Mouse (Mus musculus): ENCODE results near the gene Col5a1.

The Col5a1 gene

DNA sequence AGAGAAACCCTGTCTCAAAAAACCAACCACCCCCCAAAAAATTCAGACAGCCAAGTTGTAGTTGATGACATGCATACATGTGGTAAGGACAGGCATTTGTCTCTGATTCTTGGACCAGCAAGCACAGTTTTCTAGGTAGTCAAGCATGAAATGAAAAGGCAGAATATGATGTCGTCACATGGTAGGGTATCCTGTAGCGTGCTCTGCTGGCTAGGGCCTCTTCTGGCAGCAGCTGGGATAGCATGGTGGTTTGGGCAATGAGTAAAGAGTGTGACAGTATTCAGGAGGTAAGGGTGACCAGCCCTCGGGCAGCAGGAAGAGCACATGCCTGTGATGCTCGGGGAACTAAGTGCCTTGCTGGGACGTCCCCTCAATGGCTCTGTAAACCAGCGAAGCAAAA lies 73.0 kb downstream of the Col5a1 start:
- no peak for DNase-seq (ENCODE audit: inconsistent age in 2 of 2, low spot score in 1 of 2)

- no peak for DNase-seq (ENCODE audit: inconsistent age in 2 of 2, low spot score in 1 of 2)
Observed at GRCm38 (mm10) chr2:27961190-27961589, 75.0 kb downstream of the Col5a1 start.

DNA sequence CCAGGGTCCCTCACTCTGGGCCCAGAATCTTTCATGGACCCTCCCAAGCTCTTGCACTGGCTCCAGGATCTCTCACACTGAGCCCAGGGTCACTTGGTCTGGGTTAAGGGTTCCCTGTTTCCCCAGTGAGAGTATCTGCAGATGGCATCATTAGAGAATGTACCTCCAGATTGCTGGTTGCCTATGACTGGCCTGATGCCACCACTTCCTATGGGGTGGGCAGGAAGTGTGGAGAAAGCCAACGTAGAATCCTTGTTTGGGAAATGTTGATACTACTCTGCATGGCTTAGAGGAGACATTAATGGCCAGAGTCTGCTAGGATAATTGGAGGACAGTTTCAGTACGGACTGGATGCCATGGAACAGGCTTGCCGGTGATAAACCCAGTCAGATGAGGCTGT lies 76.2 kb downstream of the Col5a1 start:
- DNase-seq (ENCODE audit: inconsistent age in 2 of 2, low spot score in 1 of 2) = no peak

DNA sequence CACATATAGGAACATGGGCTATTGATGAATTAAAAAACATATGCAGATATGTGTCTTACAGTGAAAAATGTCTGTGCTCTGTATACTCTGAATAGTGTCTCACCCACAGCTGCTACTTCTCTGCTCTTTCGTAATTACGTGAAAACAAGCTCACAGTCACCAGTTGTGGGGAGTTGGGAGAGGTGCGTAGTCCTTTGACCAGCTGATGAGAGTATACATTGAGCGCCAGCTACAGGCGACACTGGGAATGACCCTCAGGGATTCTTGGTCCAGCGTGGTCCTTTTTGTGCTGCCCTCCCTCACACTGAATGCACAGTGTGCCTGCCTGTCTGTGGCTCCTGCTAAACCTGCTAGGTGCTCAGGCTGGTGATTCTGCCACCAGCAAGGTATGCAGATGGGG lies 82.9 kb downstream of the Col5a1 start:
- DNase-seq (ENCODE audit: inconsistent age in 2 of 2, low spot score in 1 of 2) = peak; percentile 19 to 73

GRCm38 (mm10) chr2:27973840-27974239 lies 87.6 kb downstream of the Col5a1 start:
- DNase-seq (ENCODE audit: inconsistent age in 2 of 2, low spot score in 1 of 2) = peak; percentile 46 to 86

DNA sequence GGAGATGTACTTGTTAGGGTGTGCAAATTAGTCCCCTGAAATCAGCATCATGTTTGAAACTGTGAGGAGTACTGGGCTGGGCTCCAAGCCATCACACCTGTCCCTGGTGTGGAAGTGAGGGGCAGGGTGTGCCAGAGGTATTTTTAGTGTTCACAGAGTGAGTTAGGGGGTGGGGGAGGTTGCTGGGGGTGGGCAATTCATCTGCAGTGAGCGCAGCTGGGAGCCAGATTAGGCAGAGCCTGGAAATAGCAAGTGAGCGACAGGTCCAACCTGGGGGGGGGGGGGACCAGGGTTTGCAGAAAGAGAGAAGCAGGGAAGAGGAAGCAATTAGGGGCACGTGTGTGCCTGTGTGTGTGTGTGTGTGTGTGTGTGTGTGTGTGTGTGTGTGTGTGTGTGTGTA lies 89.6 kb downstream of the Col5a1 start:
- no peak for DNase-seq (ENCODE audit: inconsistent age in 2 of 2, low spot score in 1 of 2)

DNA sequence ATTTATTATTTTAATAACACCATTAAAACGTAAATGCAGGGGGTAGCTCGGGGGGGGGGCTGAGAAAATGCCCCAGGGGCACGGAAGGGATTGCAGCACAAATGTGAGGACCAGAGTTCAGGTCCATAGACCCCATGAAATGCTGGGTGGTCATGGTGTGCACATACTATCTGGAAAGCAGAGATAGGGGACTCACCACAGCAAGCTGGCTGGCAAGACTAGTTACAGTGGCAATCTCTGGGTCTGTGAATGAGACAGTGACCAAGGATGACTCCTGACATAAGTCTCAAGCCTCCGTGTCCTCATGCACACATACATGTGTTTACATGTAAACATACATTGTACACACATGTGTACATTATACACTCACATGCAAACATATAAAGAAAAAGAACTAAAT lies 90.3 kb downstream of the Col5a1 start:
- no peak for DNase-seq (ENCODE audit: inconsistent age in 2 of 2, low spot score in 1 of 2)

GRCm38 (mm10) chr2:27981066-27981465 lies 94.8 kb downstream of the Col5a1 start:
- no peak for DNase-seq (ENCODE audit: inconsistent age in 2 of 2, low spot score in 1 of 2)

DNA sequence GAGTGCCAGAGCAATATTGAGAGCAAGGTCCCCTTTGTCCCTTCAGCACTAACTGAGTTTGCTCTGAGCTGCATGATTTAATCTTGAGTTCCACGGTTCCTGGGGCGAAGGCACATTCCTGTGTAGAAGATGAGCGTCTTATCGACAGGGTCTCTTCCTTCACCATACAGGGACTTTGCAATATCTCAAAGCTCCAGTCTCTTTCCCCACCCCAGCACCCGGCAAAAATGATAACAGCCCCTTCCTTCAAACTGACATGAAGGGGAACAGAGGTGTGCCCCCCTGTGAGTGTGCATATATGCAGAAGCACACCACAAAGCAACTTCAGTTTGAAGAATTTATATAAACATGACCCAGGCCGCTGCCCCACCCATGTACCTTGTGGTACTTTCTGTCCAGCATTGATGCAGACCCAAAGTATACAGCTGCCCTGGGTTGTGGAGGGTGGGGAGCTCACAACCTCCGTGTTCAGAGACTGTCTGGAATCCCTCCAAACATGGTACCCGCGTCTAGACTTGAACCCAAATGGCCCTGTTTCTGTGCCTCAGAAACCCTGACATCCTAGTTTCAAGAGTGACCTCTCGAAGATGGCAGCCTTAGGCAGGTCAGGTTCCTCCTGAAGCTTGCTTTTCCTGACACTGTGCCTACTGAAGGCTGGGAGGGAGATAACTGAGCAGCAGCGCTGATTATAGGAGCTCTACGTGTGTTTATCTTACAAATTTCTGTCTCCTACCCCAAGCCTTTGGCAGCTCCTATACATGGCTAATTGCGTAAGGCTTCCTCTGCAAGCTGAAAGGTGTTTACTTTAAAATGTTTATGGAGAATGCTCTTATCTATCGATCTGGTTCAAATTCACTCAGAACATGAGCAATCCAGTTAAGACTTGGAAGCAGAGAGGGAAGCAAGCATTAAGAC lies 95.7 kb downstream of the Col5a1 start:
- no peak for DNase-seq (ENCODE audit: inconsistent age in 2 of 2, low spot score in 1 of 2)

DNA sequence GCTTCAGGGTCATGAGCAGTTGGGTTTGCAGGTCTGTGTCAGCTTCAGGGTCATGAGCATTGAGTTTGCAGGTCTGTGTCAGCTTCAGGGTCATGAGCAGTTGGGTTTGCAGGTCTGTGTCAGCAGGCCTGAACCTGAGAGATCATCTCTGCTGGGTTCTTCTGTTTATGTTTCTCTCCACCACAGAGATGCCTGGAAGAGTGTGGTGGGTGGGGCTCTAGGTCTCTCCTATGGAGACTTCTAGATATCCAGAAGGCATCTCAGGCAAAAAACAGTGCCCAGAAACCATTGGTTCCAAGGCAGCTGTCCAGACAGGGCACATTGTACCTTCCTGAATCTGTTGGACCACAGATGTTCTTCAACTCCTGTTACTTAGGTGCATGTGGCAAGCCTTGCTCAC lies 96.9 kb downstream of the Col5a1 start:
- DNase-seq (ENCODE audit: inconsistent age in 2 of 2, low spot score in 1 of 2) = peak in 1 of 2 experiments; percentile 57

GRCm38 (mm10) chr2:27983884-27984283 lies 97.7 kb downstream of the Col5a1 start:
- DNase-seq (ENCODE audit: inconsistent age in 2 of 2, low spot score in 1 of 2) = peak; percentile 23 to 75

GRCm38 (mm10) chr2:27986751-27987150 lies 100.5 kb downstream of the Col5a1 start:
- no peak for DNase-seq (ENCODE audit: inconsistent age in 2 of 2, low spot score in 1 of 2)

DNA sequence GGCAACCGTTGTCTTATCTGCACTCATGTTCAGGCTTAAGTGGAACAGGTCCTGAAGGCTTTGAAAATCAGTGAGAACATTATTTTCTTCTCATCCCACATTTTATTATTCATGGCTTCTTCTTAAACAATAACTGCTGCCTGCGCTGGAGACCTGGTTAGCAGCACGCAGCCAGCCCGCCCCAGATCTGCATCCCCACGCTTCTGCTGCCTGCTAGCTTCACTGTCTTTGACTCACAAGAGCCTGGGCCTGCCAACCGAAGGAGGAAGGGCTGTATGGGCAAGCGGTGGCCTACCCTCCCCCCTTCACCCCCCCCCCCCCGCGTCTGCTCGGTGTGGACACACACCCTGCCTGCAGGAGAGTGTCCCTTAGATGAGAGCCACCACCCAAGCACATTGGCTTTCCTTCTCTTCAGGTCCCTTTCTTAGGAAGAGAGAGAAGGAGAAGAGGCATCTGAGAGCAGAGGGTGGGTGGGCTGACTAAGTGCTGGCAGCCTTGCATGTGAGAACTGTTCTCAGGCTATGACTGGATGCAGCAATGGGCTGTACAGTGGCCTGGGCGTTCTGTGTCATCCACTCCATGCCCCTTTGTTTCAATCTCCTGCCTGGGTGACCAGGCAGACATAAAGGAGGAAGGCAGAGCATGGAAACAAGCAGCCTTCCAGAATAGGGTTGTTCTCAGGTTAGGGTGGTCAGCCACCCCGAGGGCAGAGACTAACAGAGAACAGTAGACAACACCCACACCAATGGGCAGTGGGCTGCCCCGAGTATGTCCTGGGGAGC lies 104.4 kb downstream of the Col5a1 start:
- no peak for DNase-seq (ENCODE audit: inconsistent age in 2 of 2, low spot score in 1 of 2)

- no peak for DNase-seq (ENCODE audit: inconsistent age in 2 of 2, low spot score in 1 of 2)
Observed at GRCm38 (mm10) chr2:27993416-27993815, 107.2 kb downstream of the Col5a1 start.

GRCm38 (mm10) chr2:27999996-28000583 lies 113.9 kb downstream of the Col5a1 start:
- no peak for DNase-seq (ENCODE audit: inconsistent age in 2 of 2, low spot score in 1 of 2)

DNA sequence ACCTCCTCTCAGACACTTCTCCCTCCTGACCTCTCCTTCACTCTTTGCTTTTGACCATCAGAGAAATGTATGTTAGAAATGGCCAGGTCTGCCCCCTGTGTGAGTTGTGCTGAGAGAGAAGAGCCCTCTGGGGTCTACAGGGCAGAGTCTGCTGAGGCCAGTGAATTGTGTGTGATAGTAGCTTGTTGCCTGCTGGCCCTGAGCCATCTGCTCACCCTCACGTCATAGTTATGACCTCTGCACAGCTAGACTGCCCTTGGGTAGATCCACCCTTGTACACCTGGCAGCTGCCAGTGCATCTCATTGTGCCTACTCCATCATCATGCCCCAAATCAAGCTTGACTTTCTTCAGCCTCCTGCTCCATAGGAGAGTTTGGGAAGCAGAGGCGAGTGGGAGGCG lies 114.4 kb downstream of the Col5a1 start:
- no peak for DNase-seq (ENCODE audit: inconsistent age in 2 of 2, low spot score in 1 of 2)

GRCm38 (mm10) chr2:28001206-28001605 lies 115.0 kb downstream of the Col5a1 start:
- no peak for DNase-seq (ENCODE audit: inconsistent age in 2 of 2, low spot score in 1 of 2)

- no peak for DNase-seq (ENCODE audit: inconsistent age in 2 of 2, low spot score in 1 of 2)
Observed at GRCm38 (mm10) chr2:28005187-28005586, 119.0 kb downstream of the Col5a1 start.

GRCm38 (mm10) chr2:28008261-28008660 lies 122.0 kb downstream of the Col5a1 start:
- no peak for DNase-seq (ENCODE audit: inconsistent age in 2 of 2, low spot score in 1 of 2)

DNA sequence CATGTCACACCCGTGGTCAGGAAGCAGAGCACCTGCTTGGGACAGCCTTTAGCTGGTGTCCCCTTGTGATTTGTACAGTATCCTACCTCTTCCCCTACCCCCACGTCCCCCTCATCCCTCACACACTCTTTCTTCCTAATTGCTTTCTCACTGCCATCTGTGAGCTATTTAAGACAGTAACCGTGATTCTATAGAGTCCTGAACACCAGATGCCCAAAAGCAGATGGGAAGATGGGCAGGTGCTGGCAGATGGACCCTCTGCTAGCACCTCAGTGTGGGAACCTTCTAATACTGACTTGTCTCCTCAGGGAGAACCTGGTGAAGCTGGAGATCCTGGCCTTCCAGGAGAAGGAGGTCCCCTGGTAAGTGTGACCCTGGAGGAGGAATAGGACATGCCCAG lies 126.1 kb downstream of the Col5a1 start:
- no peak for DNase-seq (ENCODE audit: inconsistent age in 2 of 2, low spot score in 1 of 2)

- DNase-seq (ENCODE audit: inconsistent age in 2 of 2, low spot score in 1 of 2) = no peak
Observed at GRCm38 (mm10) chr2:28014778-28015177, 128.6 kb downstream of the Col5a1 start.

DNA sequence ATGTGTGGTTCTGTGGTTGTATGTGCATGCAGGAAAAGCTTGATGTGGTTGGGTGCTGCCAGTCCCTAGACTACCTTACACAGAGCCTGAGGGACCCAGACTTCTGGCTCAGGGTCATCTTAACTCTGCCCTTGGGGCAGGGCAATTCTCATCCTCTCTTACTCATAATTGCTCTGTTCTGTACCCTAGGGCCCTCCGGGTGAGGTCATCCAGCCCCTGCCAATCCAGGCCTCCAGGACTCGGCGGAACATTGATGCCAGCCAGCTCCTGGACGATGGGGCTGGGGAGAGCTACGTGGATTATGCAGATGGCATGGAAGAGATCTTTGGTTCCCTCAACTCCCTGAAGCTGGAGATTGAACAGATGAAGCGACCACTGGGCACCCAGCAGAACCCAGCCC lies 138.2 kb downstream of the Col5a1 start:
- DNase-seq (ENCODE audit: inconsistent age in 2 of 2, low spot score in 1 of 2) = peak; percentile 56 to 68
